Mouse (Mus musculus) adrenal gland, postnatal 10 days (tissue): ENCODE measurements at regions not wholly inside any gene's neighbourhood (a gene's known extent, or its start where the extent isn't known, plus 50 kb on each side); places are given as distances from the start of the nearest gene placed in this dataset.

ENCODE experiments used
- DNase-seq: peaks from one replicate; pipeline ENCODE4 v3.0.0; 2021; ENCODE audit warnings: mixed read lengths

- DNase-seq, result peak; percentile 67
Observed at GRCm38 (mm10) chr2:67332211-67332610, 81.3 kb upstream of the Gm21830 start.

- no peak for DNase-seq
Observed at GRCm38 (mm10) chr2:67344711-67345110, 68.8 kb upstream of the Gm21830 start.
